Mouse (Mus musculus) forebrain, embryonic 16.5 days (tissue): ENCODE measurements at regions not wholly inside any gene's neighbourhood (a gene's known extent, or its start where the extent isn't known, plus 50 kb on each side); places are given as distances from the start of the nearest gene placed in this dataset.
"Not testable (repeated sequence)": the region's sequence is repeated elsewhere in the genome, so short reads cannot be mapped to it uniquely, and the experiment has no call there.

Experiments used
- ATAC-seq: fragments of 200-750 bp; cut with Nextera tagmentation; 2 replicates; pipeline ENCODE4 v1.8.0; 2017; ENCODE audit warnings: mild to moderate bottlenecking, moderate library complexity
- H3K27ac ChIP-seq: fragments of 300-500 bp; sonication (generic); 2 replicates; pipeline ENCODE4 v1.5.1; 2014; ENCODE audit warnings: low read length, control low read depth
- H3K27me3 ChIP-seq: fragments of 300-500 bp; sonication (generic); replicated peaks from 2 replicates; pipeline ENCODE4 v1.6.1; 2014; ENCODE audit warnings: low read length; ENCODE audit not compliant: control insufficient read depth, insufficient read depth
- H3K36me3 ChIP-seq: fragments of 300-500 bp; sonication (generic); 2 replicates; pipeline ENCODE4 v1.6.1; 2014; ENCODE audit not compliant: control insufficient read depth, insufficient read depth
- H3K4me1 ChIP-seq: fragments of 300-500 bp; sonication (generic); replicated peaks from 2 replicates; pipeline ENCODE4 v1.6.1; 2014; ENCODE audit warnings: low read length; ENCODE audit not compliant: control insufficient read depth, insufficient read depth
- H3K4me2 ChIP-seq: fragments of 300-500 bp; sonication (generic); 2 replicates; pipeline ENCODE4 v1.6.1; 2014; ENCODE audit warnings: mild to moderate bottlenecking, low read length, control low read depth
- H3K4me3 ChIP-seq: fragments of 300-500 bp; sonication (generic); replicated peaks from 2 replicates; pipeline ENCODE4 v1.5.1; 2014; ENCODE audit warnings: mild to moderate bottlenecking, low read length, control low read depth
- H3K9ac ChIP-seq: fragments of 300-500 bp; sonication (generic); replicated peaks from 2 replicates; pipeline ENCODE4 v1.6.1; 2014; ENCODE audit warnings: low read depth, low read length, control low read depth
- H3K9me3 ChIP-seq: fragments of 300-500 bp; sonication (generic); 2 replicates; pipeline ENCODE4 v1.6.1; 2016; ENCODE audit warnings: low read length; ENCODE audit not compliant: control insufficient read depth
- WGBS: fragments of 180-500 bp; shearing (Covaris S2); extraction: QIAGEN DNeasy Blood & Tissue Kit; methylation state at CpG from one replicate; pipeline ENCODE4 v1.1.7; 2014; 5-methylcytosine and 5-hydroxymethylcytosine counted together

GRCm38 (mm10) chr13:35541053-35541452, 118.6 kb upstream of the Cdyl start:
- Histone ChIP-seq H3K27ac (no peak overlapping the region), H3K4me2 (no peak overlapping the region), H3K9ac (no peak overlapping the region), H3K9me3 (no peaks in the 10 kb centered on the region), H3K36me3 (no peaks in the 10 kb centered on the region), H3K4me3 (no peak overlapping the region), H3K4me1 (no peaks in the 10 kb centered on the region; the same call in 1 of the 2 replicates), H3K27me3 (no peaks in the 10 kb centered on the region)
- 85% methylated on average over 6 of the region's 6 CpGs for WGBS
- ATAC-seq: no peak

- no peak overlapping the region for H3K4me2 ChIP-seq
- no peaks in the 10 kb centered on the region for H3K27me3 ChIP-seq
- H3K9me3 ChIP-seq: no peaks in the 10 kb centered on the region
- H3K4me1 ChIP-seq: no peaks in the 10 kb centered on the region
- no peak overlapping the region for H3K9ac ChIP-seq
- no peak overlapping the region for H3K4me3 ChIP-seq
- no peak for ATAC-seq
- no peaks in the 10 kb centered on the region for H3K36me3 ChIP-seq
- no peak overlapping the region for H3K27ac ChIP-seq
- 33% methylated on average over 1 of the region's 1 CpGs for WGBS
Measured at GRCm38 (mm10) chr13:35564006-35564405, 95.6 kb upstream of the Cdyl start.

GRCm38 (mm10) chr13:35581616-35582015, 78.0 kb upstream of the Cdyl start:
- H3K9me3 ChIP-seq: no peaks in the 10 kb centered on the region
- ATAC-seq: no peak
- H3K36me3 ChIP-seq: no peaks in the 10 kb centered on the region
- H3K27me3 ChIP-seq: no peaks in the 10 kb centered on the region
- H3K4me1 ChIP-seq: no peaks in the 10 kb centered on the region
- WGBS: 24% methylated on average over 3 of the region's 3 CpGs
- no peak overlapping the region for H3K9ac ChIP-seq
- H3K27ac ChIP-seq: no peak overlapping the region
- H3K4me2 ChIP-seq: no peak overlapping the region
- H3K4me3 ChIP-seq: no peak overlapping the region

GRCm38 (mm10) chr13:35598003-35598402, 61.6 kb upstream of the Cdyl start:
- Histone ChIP-seq H3K36me3 (no peaks in the 10 kb centered on the region), H3K9ac (no peak overlapping the region), H3K4me2 (no peak overlapping the region), H3K4me1 (no peaks in the 10 kb centered on the region), H3K27me3 (no peaks in the 10 kb centered on the region), H3K4me3 (no peak overlapping the region), H3K9me3 (no peaks in the 10 kb centered on the region), H3K27ac (no peak overlapping the region)
- no peak for ATAC-seq
- 92% methylated on average over 5 of the region's 5 CpGs for WGBS

- ATAC-seq: no peak
- WGBS: 91% methylated on average over 2 of the region's 2 CpGs
- Histone ChIP-seq H3K9ac (no peak overlapping the region), H3K36me3 (no peaks in the 10 kb centered on the region), H3K27ac (no peak overlapping the region), H3K27me3 (no peaks in the 10 kb centered on the region), H3K9me3 (no peaks in the 10 kb centered on the region), H3K4me1 (no peaks in the 10 kb centered on the region), H3K4me2 (no peak overlapping the region), H3K4me3 (no peak overlapping the region)
Measured at GRCm38 (mm10) chr13:35601560-35602135, 58.0 kb upstream of the Cdyl start.

- H3K36me3 ChIP-seq: no peaks in the 10 kb centered on the region
- 94% methylated on average over 5 of the region's 5 CpGs for WGBS
- no peak overlapping the region for H3K4me3 ChIP-seq
- no peaks in the 10 kb centered on the region for H3K27me3 ChIP-seq
- H3K27ac ChIP-seq: no peak overlapping the region
- no peaks in the 10 kb centered on the region for H3K9me3 ChIP-seq
- ATAC-seq: no peak
- no peak overlapping the region for H3K9ac ChIP-seq
- H3K4me2 ChIP-seq: no peak overlapping the region
- no peaks in the 10 kb centered on the region for H3K4me1 ChIP-seq
Measured at GRCm38 (mm10) chr13:35603080-35603479, 56.6 kb upstream of the Cdyl start.

GRCm38 (mm10) chr13:35604061-35604460, 55.6 kb upstream of the Cdyl start:
- ATAC-seq: no peak
- Histone ChIP-seq H3K27ac (no peak overlapping the region), H3K4me1 (no peaks in the 10 kb centered on the region), H3K4me2 (no peak overlapping the region), H3K9ac (no peak overlapping the region), H3K4me3 (no peak overlapping the region), H3K27me3 (no peaks in the 10 kb centered on the region), H3K9me3 (no peaks in the 10 kb centered on the region), H3K36me3 (no peaks in the 10 kb centered on the region)
- WGBS: 67% methylated on average over 1 of the region's 1 CpGs

GRCm38 (mm10) chr13:35604765-35605164, 54.9 kb upstream of the Cdyl start:
- Histone ChIP-seq H3K4me3 (no peak overlapping the region), H3K36me3 (no peaks in the 10 kb centered on the region), H3K4me1 (no peaks in the 10 kb centered on the region), H3K27ac (no peak overlapping the region), H3K27me3 (no peaks in the 10 kb centered on the region), H3K4me2 (no peak overlapping the region), H3K9me3 (no peaks in the 10 kb centered on the region), H3K9ac (no peak overlapping the region)
- no peak for ATAC-seq
- WGBS: 96% methylated on average over 3 of the region's 3 CpGs

GRCm38 (mm10) chr13:35606857-35607561, 52.6 kb upstream of the Cdyl start:
- not testable (repeated sequence) for H3K27me3 ChIP-seq, H3K4me3 ChIP-seq, ATAC-seq, H3K27ac ChIP-seq, H3K9ac ChIP-seq, H3K4me1 ChIP-seq, H3K9me3 ChIP-seq, H3K36me3 ChIP-seq, H3K4me2 ChIP-seq
- 88% methylated on average over 5 of the region's 5 CpGs for WGBS
